Mouse (Mus musculus) G1E (cell line): ENCODE data around the gene Fn3krp. TPM values are rescaled to one million over a fixed set of nuclear protein-coding genes. Genes with fewer than 3 reads are reported as not detected.

Source experiments
- ATAC-seq: 2 replicates; pipeline ENCODE4 v1.8.0; 2016; ENCODE audit warnings: mild to moderate bottlenecking; ENCODE audit not compliant: insufficient number of reproducible peaks, poor library complexity, low FRiP score, severe bottlenecking; ENCODE audit errors: extremely low read depth
- DNase-seq: peaks from one replicate; pipeline ENCODE4 v3.0.0; 2012; ENCODE audit warnings: low spot score
- H3K27me3 ChIP-seq: 2 replicates; pipeline ENCODE4 v1.6.1; 2012; ENCODE audit warnings: mild to moderate bottlenecking, low read length, inconsistent platforms; ENCODE audit not compliant: insufficient read depth
- H3K36me3 ChIP-seq: replicated peaks from 2 replicates; pipeline ENCODE3; 2012; ENCODE audit warnings: mild to moderate bottlenecking, inconsistent platforms
- H3K4me1 ChIP-seq: 2 replicates; pipeline ENCODE4 v1.6.1; 2012; ENCODE audit warnings: low read depth, low read length, inconsistent platforms, mixed read lengths; ENCODE audit not compliant: insufficient read depth
- H3K4me3 ChIP-seq: 2 replicates; pipeline ENCODE4 v1.5.1; 2012; ENCODE audit warnings: low read depth, mild to moderate bottlenecking, inconsistent platforms, low read length, moderate library complexity, mixed read lengths
- H3K9me3 ChIP-seq: replicated peaks from 2 replicates; pipeline ENCODE4 v1.6.1; 2012; ENCODE audit warnings: inconsistent platforms
- CTCF ChIP-seq: IDR thresholded peaks from 2 replicates; pipeline ENCODE4 v1.5.1; 2012; ENCODE audit warnings: low read depth, low read length, inconsistent platforms, mixed read lengths
- GATA1 ChIP-seq: IDR thresholded peaks from 2 replicates; pipeline ENCODE4 v1.6.1; 2012; ENCODE audit warnings: borderline replicate concordance, low read length, inconsistent platforms, mixed read lengths
- GATA2 ChIP-seq: IDR thresholded peaks from 2 replicates; pipeline ENCODE4 v1.6.1; 2012; ENCODE audit warnings: low read depth, low read length, inconsistent platforms, borderline replicate concordance
- POLR2AphosphoS5 ChIP-seq: IDR thresholded peaks from 2 replicates; pipeline ENCODE4 v1.6.1; 2012; ENCODE audit warnings: low read depth, low read length, inconsistent platforms; ENCODE audit not compliant: insufficient replicate concordance
- TAL1 ChIP-seq: conservative IDR thresholded peaks from 2 replicates; pipeline ENCODE4 v1.6.1; 2012; ENCODE audit warnings: low read depth, low read length, inconsistent platforms, mixed read lengths
- polyA plus RNA-seq: library from polyadenylated mRNA; stranded (reverse); fragments of >175 nt; gene quantifications from 2 replicates; pipeline ENCODE4 v1.2.3, GENCODE M21; 2012
- total RNA-seq, 2 experiments: library from RNA; stranded (forward) in 1 of 2; stranded (reverse) in 1 of 2; fragments of 200-1000 nt in 1 of 2; fragments of >200 nt in 1 of 2; fragmentation: Nextera tagmentation in 1 of 2; gene quantifications; 2 replicates each; pipeline ENCODE4 v1.2.3; 2014 to 2017

Fn3krp gene
- total and polyA plus RNA-seq, 3 experiments, result 3.1 to 21.1 (median 11.6) TPM

GRCm38 (mm10) chr11:121418932-121419331, 2.3 kb upstream of the Fn3krp start:
- H3K9me3 ChIP-seq, result no peaks in the 10 kb centered on the region
- DNase-seq (no peak), ATAC-seq (no peak)
- no peaks in the 10 kb centered on the region for H3K36me3 ChIP-seq
- no peak overlapping the region for H3K4me3 ChIP-seq
- no peak for TF ChIP-seq GATA1
- no peak for TF ChIP-seq GATA2
- TF ChIP-seq TAL1, result no peak
- no peak for TF ChIP-seq POLR2AphosphoS5
- no peak for TF ChIP-seq CTCF
- 0 out of 2 replicates have a peak, but pooled peaks cover 10% of the 10 kb centered on the region for H3K27me3 ChIP-seq
- H3K4me1 ChIP-seq, result peaks cover 22% of the 10 kb centered on the region

- H3K27me3 ChIP-seq, result no peaks in the 10 kb centered on the region
- H3K36me3 ChIP-seq, result peaks cover 4% of the 10 kb centered on the region
- peaks cover 21% of the 10 kb centered on the region for H3K4me1 ChIP-seq
- DNase-seq (no peak), ATAC-seq (no peak)
- H3K4me3 ChIP-seq, result no peak overlapping the region
- TF ChIP-seq GATA1, result no peak
- no peak for TF ChIP-seq CTCF
- TF ChIP-seq POLR2AphosphoS5, result no peak
- TF ChIP-seq TAL1, result no peak
- TF ChIP-seq GATA2, result no peak
- H3K9me3 ChIP-seq, result no peaks in the 10 kb centered on the region
Observed at GRCm38 (mm10) chr11:121420379-121420778, 822 bp upstream of the Fn3krp start.

GRCm38 (mm10) chr11:121421553-121422173, 462 bp downstream of the Fn3krp start:
- TF ChIP-seq GATA1, result no peak
- no peak for TF ChIP-seq GATA2
- TF ChIP-seq POLR2AphosphoS5, result no peak
- no peak for TF ChIP-seq CTCF
- no peak for TF ChIP-seq TAL1
- DNase-seq (peak; percentile 16), ATAC-seq (peak; percentile 15; the same call in 1 of the 2 replicates)
- H3K27me3 ChIP-seq, result no peaks in the 10 kb centered on the region
- H3K4me1 ChIP-seq, result peaks cover 20% of the 10 kb centered on the region
- peak overlapping the region; percentile 87 for H3K4me3 ChIP-seq
- peaks cover 16% of the 10 kb centered on the region for H3K36me3 ChIP-seq
- H3K9me3 ChIP-seq, result no peaks in the 10 kb centered on the region

GRCm38 (mm10) chr11:121433397-121433796, 12.2 kb downstream of the Fn3krp start:
- Histone ChIP-seq H3K36me3 (peaks cover 25% of the 10 kb centered on the region), H3K27me3 (peaks cover 9% of the 10 kb centered on the region; the same call in 1 of the 2 replicates), H3K9me3 (no peaks in the 10 kb centered on the region), H3K4me1 (peaks cover 25% of the 10 kb centered on the region), H3K4me3 (no peak overlapping the region)
- ATAC-seq (no peak), DNase-seq (no peak)
- TF ChIP-seq GATA2 (no peak), POLR2AphosphoS5 (no peak), GATA1 (no peak), CTCF (no peak), TAL1 (no peak)

- DNase-seq, result peak; percentile 65
- H3K4me1 ChIP-seq, result peaks cover 25% of the 10 kb centered on the region
Observed at GRCm38 (mm10) chr11:121434156-121435155, 13.3 kb downstream of the Fn3krp start, which contains the start of gene Fn3k. Gene Fn3k (plus strand): TSS chr11:121434913.

More at GRCm38 (mm10) chr11:121434156-121435155, 13.3 kb downstream of the Fn3krp start, which contains the start of gene Fn3k:
- Histone ChIP-seq H3K9me3 (no peaks in the 10 kb centered on the region), H3K27me3 (peaks cover 9% of the 10 kb centered on the region; the same call in 1 of the 2 replicates), H3K36me3 (peaks cover 14% of the 10 kb centered on the region), H3K4me3 (peak within 1 kb of the TSS; percentile 67; the same call in 1 of the 2 replicates)
- ATAC-seq, result peak; percentile 90
- TF ChIP-seq TAL1 (no peak), GATA1 (no peak), POLR2AphosphoS5 (no peak), GATA2 (no peak), CTCF (no peak)
